Mouse (Mus musculus) ovary, postnatal 10 days (tissue): ENCODE data around the gene Sez6.

Experiments used
- DNase-seq: peaks from one replicate; pipeline ENCODE4 v3.0.0; 2022; ENCODE audit warnings: low spot score

The Sez6 gene

DNA sequence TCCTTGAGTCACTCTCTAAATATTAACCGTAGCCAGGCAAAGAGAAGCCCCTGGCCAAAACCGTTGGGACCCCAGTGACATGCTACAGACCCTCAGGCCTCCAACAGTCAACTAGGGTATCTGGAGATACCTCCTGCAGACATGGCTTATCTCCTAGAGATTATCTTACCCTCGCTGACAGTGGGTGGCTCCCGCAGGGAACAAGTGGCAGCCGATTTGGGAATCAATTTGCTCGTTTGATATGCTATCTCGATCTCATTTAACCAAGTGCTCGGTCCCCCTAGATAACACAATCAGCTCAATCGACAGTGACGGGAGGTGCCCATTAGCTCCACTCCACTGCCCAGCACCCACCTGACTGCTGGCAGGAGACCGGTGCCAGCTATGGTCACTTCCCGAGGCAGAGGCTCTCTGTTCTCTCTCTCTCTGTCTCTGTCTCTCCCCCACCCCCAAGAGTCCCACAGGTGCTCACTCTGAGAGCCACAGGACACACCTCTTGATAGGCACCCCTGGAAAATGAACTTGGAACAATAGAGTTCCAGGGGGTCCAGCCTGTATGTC lies 19.6 kb downstream of the Sez6 start:
- no peak for DNase-seq

GRCm38 (mm10) chr11:77950797-77951228 lies 20.2 kb downstream of the Sez6 start:
- DNase-seq = no peak

- no peak for DNase-seq
Measured at GRCm38 (mm10) chr11:77953671-77954070, 23.1 kb downstream of the Sez6 start.

DNA sequence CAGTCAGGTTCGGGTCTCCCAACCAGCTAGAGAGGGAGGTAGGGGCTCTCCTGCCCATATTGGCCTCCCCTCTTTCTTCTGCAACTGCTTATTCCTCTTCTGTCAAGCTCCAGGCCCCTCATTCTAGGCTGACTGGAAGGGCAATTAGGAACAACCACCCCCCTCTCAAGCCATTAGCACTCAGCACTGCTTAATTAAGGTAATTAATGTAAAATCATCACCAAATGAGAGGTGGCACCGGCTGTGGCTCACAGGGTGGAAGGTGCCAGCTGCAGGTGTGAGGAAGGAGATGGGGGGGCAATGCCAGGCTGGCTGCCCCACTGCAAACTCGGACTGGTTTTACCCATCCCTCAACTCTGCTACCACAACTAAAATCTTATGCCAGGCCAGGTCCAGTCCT lies 25.8 kb downstream of the Sez6 start:
- no peak for DNase-seq

- DNase-seq = no peak
Measured at GRCm38 (mm10) chr11:77958268-77958667, 27.7 kb downstream of the Sez6 start.

DNA sequence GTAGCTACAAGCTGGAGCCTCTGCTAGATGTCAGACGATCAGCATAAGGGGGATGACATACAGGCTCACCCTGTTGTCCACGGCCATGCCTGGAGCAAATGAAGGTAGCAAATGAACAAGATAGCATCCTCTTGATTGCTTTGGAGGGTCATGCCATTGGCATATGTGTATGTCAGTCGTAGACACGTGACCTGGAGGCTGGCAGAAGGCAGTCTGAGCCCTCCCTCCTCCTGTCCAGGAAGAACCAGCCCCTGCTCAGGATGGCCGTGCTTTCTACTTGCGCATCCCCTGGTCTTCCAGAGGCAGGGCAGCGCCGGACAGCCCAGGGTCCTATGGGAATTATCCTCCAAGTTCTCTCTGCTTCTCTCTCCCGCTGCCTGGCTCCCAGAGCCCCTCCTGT lies 28.3 kb downstream of the Sez6 start:
- no peak for DNase-seq

DNA sequence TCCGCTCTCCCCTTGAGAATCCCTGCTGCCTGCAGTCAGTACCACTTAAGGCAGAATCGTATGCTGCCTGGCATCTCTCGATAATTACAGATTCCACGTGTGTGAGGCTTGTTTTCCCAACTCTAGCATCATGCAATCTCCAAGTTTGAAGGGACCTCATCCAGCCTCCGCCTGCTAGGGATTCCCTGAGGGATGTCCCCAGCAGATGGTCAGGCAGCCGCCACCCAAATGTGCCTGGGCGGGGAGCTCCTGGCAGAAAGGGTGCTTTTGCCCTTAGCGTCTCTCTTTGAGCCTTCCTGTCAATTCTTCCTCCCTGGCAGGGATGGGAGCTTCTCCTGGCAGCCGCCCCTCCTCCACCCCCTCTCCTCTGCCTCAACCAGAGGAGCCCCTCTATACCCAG lies 29.6 kb downstream of the Sez6 start:
- DNase-seq = no peak

GRCm38 (mm10) chr11:77960898-77961297 lies 30.3 kb downstream of the Sez6 start:
- DNase-seq = no peak

GRCm38 (mm10) chr11:77962946-77963345 lies 32.3 kb downstream of the Sez6 start:
- no peak for DNase-seq

DNA sequence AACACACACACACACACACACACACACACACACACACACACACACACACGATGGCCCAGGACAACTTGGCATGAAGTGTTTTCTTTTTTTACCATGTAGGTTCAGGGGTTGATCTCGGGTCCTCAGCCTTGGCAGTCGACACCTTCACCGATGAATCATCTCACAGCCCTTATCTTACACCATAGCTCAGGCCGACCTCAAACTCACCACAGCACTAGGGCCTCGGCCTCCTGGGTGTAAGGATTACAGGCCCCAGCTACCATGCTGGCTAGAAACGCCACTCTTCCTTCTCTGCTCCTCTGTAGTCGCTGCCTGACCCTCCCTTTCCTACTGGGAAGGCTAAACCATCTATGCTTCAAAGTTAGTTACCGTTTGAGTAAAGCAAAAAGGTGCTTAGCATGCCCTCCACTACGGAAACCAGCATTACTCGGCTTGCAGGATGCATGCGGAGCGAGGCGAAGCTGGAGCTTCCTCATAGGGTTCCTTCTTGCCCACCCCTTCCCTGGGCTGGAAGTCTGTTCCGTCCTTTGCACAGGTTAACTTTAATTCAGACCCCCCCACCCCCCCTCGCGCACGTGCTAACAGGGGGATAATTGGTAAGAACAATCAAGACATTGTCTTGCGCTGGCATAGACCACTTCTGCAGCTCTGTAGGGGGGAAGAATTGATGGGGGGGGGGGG lies 34.0 kb downstream of the Sez6 start:
- no peak for DNase-seq

DNA sequence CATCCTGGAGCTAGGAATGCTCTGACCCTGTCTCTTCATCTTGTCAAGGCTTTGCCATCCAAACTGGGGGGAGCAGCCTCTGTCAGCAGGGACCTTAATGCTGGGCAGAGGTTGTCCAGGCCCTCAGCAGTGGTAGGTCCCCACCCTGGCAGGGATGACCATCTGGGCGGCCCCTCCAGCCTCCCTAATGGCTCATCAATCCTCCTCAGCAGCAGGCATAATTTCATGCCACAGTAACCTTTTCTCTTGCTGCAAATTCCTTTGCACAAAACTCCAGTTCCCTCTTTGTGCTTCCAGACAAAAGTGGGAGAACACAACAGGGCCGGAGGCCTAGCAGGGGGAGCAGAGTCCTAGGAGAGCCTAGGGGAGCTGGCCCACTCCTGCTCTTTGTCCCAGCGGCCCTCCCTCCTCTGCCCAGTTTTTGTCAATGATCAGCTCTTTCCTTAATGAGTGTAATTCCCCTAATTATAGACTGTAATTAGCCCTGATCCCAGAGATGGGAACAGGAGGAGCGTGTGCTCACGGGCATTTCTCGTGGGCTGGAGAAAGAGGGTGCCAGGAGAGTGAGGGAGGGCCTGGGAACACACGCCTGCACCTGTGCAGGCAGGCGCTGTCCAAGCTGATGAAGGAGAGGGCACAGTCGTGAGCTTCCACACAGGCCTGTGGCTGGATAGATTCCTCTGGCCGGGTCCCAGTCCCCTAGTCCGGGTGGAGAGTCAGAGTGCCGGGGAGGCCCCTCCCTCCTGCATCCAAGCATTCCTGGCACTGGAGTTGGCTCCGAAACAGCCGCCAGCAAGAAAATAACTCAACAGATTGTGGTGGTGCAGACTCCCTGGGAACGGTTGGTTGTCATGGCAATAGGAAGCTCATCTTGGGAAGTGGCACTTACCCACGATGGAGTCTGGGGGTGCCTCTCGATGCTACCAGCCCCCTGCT lies 34.8 kb downstream of the Sez6 start:
- no peak for DNase-seq

- no peak for DNase-seq
Measured at GRCm38 (mm10) chr11:77966037-77966391, 35.4 kb downstream of the Sez6 start.

- peak; percentile 60 for DNase-seq
Measured at GRCm38 (mm10) chr11:77967114-77967513, 36.5 kb downstream of the Sez6 start.

DNA sequence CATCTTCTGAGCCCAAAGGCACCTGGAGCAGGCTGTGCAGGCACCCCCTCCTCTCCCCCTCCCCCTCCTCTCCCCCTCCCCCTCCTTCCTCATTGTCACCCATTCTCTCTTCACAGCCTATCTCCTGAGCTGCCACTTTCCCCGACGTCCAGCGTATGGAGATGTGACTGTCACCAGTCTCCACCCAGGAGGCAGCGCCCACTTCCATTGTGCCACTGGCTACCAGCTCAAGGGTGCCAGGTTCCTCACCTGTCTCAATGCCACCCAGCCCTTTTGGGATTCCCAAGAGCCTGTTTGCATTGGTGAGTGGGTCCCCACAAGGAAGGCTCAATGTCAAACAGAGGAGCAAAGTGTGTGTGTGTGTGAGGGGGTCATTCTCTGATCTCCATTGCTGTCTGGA lies 38.2 kb downstream of the Sez6 start:
- no peak for DNase-seq

GRCm38 (mm10) chr11:77970718-77971117 lies 40.1 kb downstream of the Sez6 start:
- no peak for DNase-seq

GRCm38 (mm10) chr11:77973520-77973919 lies 42.9 kb downstream of the Sez6 start:
- no peak for DNase-seq

- no peak for DNase-seq
Measured at GRCm38 (mm10) chr11:77974325-77974724, 43.7 kb downstream of the Sez6 start.

GRCm38 (mm10) chr11:77975873-77976272 lies 45.3 kb downstream of the Sez6 start:
- DNase-seq = no peak

DNA sequence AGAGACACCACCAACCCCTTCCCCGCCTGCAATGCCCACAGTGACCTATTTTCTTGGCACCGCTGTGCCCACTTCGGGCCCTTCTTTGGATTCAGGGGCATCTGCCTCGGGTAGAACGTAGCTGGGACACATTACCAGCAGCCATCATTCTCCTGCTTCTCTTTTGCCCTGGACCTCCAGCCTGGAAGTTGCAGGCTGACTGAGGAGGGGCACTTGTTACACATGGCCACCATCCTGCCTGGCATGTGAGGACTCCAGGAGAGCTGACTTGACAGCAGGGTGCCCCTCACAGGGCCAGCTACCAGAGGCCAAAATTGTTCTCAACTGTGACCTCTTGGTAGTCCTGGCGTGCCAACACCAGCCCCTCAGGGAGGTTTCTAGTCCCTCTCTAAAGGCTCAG lies 47.6 kb downstream of the Sez6 start:
- DNase-seq = no peak

- DNase-seq = no peak
Measured at GRCm38 (mm10) chr11:77979221-77979809, 48.7 kb downstream of the Sez6 start.

GRCm38 (mm10) chr11:77980281-77981204 lies 49.9 kb downstream of the Sez6 start:
- DNase-seq = no peak
